Mouse (Mus musculus) intestine, embryonic 14.5 days (tissue): Measurements from ENCODE around the gene Srrm2. TPM values are rescaled to one million over a fixed set of nuclear protein-coding genes. Genes with fewer than 3 reads are reported as not detected.

ENCODE experiments used
- ATAC-seq: fragments of 200-750 bp; cut with Nextera tagmentation; replicated peaks from 2 replicates; pipeline ENCODE4 v1.8.0; 2017; ENCODE audit warnings: low read depth, moderate number of reproducible peaks, moderate TSS enrichment, moderate library complexity; ENCODE audit not compliant: low FRiP score, low TSS enrichment
- DNase-seq: peaks from one replicate; pipeline ENCODE4 v3.0.0-alpha.2; 2018; ENCODE audit warnings: low spot score
- H3K27ac ChIP-seq: fragments of 300-500 bp; sonication (generic); 2 replicates; pipeline ENCODE4 v1.5.1; 2014; ENCODE audit warnings: low read depth, mild to moderate bottlenecking, control low read depth
- H3K27me3 ChIP-seq: fragments of 300-500 bp; sonication (generic); replicated peaks from 2 replicates; pipeline ENCODE4 v1.6.1; 2014; ENCODE audit warnings: low read length, control low read depth; ENCODE audit not compliant: control insufficient read depth, insufficient read depth
- H3K36me3 ChIP-seq: fragments of 300-500 bp; sonication (generic); 2 replicates; pipeline ENCODE4 v1.6.1; 2014; ENCODE audit warnings: low read length, control low read depth; ENCODE audit not compliant: control insufficient read depth, insufficient read depth
- H3K4me1 ChIP-seq: fragments of 300-500 bp; sonication (generic); replicated peaks from 2 replicates; pipeline ENCODE4 v1.6.1; 2014; ENCODE audit warnings: low read length, control low read depth, mixed read lengths; ENCODE audit not compliant: control insufficient read depth, insufficient read depth
- H3K4me2 ChIP-seq: fragments of 300-500 bp; sonication (generic); 2 replicates; pipeline ENCODE4 v1.6.1; 2014; ENCODE audit warnings: low read length
- H3K4me3 ChIP-seq: fragments of 300-500 bp; sonication (generic); 2 replicates; pipeline ENCODE4 v1.5.1; 2014; ENCODE audit warnings: low read depth, low read length, control low read depth, mixed read lengths
- H3K9ac ChIP-seq: fragments of 300-500 bp; sonication (generic); 2 replicates; pipeline ENCODE4 v1.6.1; 2014; ENCODE audit warnings: mild to moderate bottlenecking, low read length
- H3K9me3 ChIP-seq: fragments of 300-500 bp; sonication (generic); 2 replicates; pipeline ENCODE4 v1.6.1; 2016; ENCODE audit warnings: low read length, control low read depth; ENCODE audit not compliant: control insufficient read depth
- WGBS: fragments of 180-500 bp; shearing (Covaris S2); extraction: QIAGEN DNeasy Blood & Tissue Kit; methylation state at CpG from one replicate; pipeline ENCODE4 v1.1.7; 2014; 5-methylcytosine and 5-hydroxymethylcytosine counted together
- polyA plus RNA-seq: library from polyadenylated mRNA; unstranded; fragments of >200 nt; fragmentation: Nextera tagmentation; extraction: Ambion mirVana; gene quantifications from 2 replicates; pipeline ENCODE4 v1.2.1, GENCODE M21; 2014

The Srrm2 gene
- polyA plus RNA-seq, 1 experiment from 2014 or later, result 452 TPM

DNA sequence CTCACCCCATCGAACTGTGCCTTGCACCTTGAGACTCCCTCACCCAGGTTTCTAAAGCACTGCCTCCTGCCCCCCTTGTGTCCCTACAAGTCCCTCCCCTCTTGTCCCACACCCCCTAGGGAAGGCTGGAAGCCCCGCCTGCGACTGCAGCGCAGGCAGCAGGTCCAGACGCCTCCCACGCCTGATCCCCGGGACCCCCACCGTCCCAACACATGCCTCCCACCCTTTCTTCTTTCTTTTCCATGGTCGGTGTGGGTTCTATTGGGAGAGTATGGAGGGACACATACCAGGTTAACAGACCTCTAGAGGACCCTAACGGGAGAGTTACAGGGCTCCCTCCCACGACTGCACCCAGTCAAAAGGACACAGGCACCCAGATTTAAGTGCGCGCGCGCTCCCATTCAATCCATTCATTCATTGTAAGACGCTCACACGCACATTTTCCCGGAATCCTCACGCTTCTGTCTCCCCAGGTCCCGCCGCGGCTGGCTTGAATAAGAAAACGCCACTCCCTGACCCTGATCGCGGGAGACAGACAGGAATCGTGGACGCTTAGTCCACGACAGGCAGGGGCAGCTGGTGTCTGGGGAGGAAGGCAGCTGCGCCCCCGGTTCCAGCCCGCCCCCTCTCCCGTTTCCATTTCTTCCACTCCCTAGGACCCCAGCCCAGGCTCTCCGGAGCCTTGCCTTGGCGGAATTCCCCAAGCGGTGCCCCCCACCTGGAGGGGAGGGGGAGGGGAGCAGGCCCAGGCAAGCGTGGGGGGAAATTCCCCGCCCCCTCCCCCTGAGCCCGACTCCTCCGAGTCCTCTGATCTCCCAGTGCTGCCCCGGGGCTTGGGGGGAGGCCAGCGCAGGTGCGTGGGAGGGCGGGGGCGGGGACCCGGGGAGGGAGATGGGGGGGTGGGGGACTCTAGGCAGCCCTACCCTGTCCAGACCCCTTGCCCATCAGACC, 44.8 kb upstream of the Srrm2 start, which contains the start of gene Kremen2:
Gene Kremen2 (minus strand): TSS at position 533 of the 951 bp plus-strand sequence.
- H3K36me3 ChIP-seq, result no peaks in the 10 kb centered on the region
- WGBS, result under 1% methylated on average over 43 of the region's 45 CpGs
- ATAC-seq, result no peak; the same call in 1 of the 2 replicates
- H3K9me3 ChIP-seq, result no peaks in the 10 kb centered on the region
- peak within 1 kb of the TSS; percentile 56 for H3K4me2 ChIP-seq
- H3K9ac ChIP-seq, result no peak within 1 kb of the TSS
- H3K27ac ChIP-seq, result no peak within 1 kb of the TSS
- peak; percentile 60 for DNase-seq
- peak within 1 kb of the TSS; percentile 32 for H3K4me3 ChIP-seq
- peaks cover 27% of the 10 kb centered on the region for H3K4me1 ChIP-seq
- peaks cover 75% of the 10 kb centered on the region for H3K27me3 ChIP-seq

DNA sequence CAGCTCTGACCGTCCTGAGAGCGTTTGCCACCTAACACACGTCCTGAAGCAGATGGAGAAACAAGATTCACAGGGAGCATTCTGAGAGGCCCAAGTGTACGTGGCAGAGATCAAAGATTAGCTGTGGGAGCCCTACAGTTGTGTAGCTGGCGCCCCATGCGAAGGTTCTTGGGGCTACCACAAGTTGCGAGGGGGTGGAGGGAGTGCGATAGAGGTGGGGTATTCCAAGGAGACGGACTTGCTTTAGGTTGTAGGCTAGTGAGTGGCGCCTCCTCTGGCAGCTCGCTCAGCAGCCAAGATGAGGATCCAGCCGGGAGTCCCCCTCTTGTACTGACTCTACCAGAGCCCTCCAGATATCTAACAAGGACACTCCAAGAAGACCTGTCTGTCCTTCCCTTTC, 44.0 kb upstream of the Srrm2 start:
- peak overlapping the region; percentile 56 for H3K4me2 ChIP-seq
- H3K27ac ChIP-seq, result no peak overlapping the region
- no peaks in the 10 kb centered on the region for H3K9me3 ChIP-seq
- H3K4me1 ChIP-seq, result peaks cover 27% of the 10 kb centered on the region
- no peaks in the 10 kb centered on the region for H3K36me3 ChIP-seq
- ATAC-seq, result no peak
- H3K27me3 ChIP-seq, result peaks cover 68% of the 10 kb centered on the region
- no peak overlapping the region for H3K4me3 ChIP-seq
- WGBS, result 8% methylated on average over 12 of the region's 12 CpGs
- H3K9ac ChIP-seq, result no peak overlapping the region
- peak; percentile 62 for DNase-seq

- Histone ChIP-seq H3K4me1 (peaks cover 27% of the 10 kb centered on the region), H3K36me3 (peaks cover under 1% of the 10 kb centered on the region; the same call in 1 of the 2 replicates), H3K27me3 (peaks cover 63% of the 10 kb centered on the region), H3K4me2 (no peak overlapping the region), H3K27ac (no peak overlapping the region), H3K9me3 (no peaks in the 10 kb centered on the region), H3K4me3 (no peak overlapping the region), H3K9ac (no peak overlapping the region)
- ATAC-seq (no peak), DNase-seq (no peak)
- 72% methylated on average over 3 of the region's 3 CpGs for WGBS
Measured at GRCm38 (mm10) chr17:23746767-23747166, 43.6 kb upstream of the Srrm2 start.

- Histone ChIP-seq H3K4me2 (no peak overlapping the region), H3K9me3 (no peaks in the 10 kb centered on the region), H3K4me3 (no peak overlapping the region), H3K27ac (no peak overlapping the region), H3K36me3 (peaks cover 7% of the 10 kb centered on the region), H3K9ac (no peak overlapping the region), H3K27me3 (peaks cover 56% of the 10 kb centered on the region), H3K4me1 (peaks cover 23% of the 10 kb centered on the region)
- ATAC-seq (no peak), DNase-seq (no peak)
- 83% methylated on average over 3 of the region's 3 CpGs for WGBS
Measured at GRCm38 (mm10) chr17:23747471-23747870, 42.9 kb upstream of the Srrm2 start.

DNA sequence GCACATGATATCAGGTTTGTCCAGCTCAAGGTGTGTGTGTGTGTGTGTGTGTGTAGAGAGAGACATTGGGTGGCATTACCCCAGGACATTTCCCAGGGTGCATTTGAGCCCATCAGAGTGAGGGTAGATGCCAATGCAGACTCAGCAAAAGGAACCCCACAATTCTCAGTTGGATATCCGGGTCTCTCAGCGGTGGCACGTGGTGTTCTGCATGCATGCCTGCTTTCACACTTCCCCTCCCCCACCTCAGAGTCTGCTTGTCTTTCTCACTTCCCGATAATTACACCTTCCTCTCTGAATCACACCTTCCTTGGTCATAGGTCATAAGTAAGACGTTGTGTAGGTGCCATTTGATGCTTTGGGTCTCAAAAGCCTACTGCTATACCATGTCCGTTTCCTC, 42.3 kb upstream of the Srrm2 start:
- ATAC-seq (no peak), DNase-seq (no peak)
- Histone ChIP-seq H3K27ac (no peak overlapping the region), H3K4me1 (peaks cover 23% of the 10 kb centered on the region), H3K4me3 (no peak overlapping the region), H3K36me3 (peaks cover 13% of the 10 kb centered on the region), H3K27me3 (peaks cover 51% of the 10 kb centered on the region), H3K9me3 (no peaks in the 10 kb centered on the region), H3K9ac (no peak overlapping the region), H3K4me2 (no peak overlapping the region)
- WGBS, result 26% methylated on average over 6 of the region's 6 CpGs

GRCm38 (mm10) chr17:23748631-23749391, 41.5 kb upstream of the Srrm2 start:
- H3K27me3 ChIP-seq, result peaks cover 43% of the 10 kb centered on the region
- no peak overlapping the region for H3K27ac ChIP-seq
- H3K9me3 ChIP-seq, result no peaks in the 10 kb centered on the region
- 29% methylated on average over 10 of the region's 10 CpGs for WGBS
- peaks cover 22% of the 10 kb centered on the region for H3K4me1 ChIP-seq
- peaks cover 21% of the 10 kb centered on the region for H3K36me3 ChIP-seq
- DNase-seq (peak; percentile 73), ATAC-seq (no peak)
- no peak overlapping the region for H3K4me3 ChIP-seq
- H3K9ac ChIP-seq, result no peak overlapping the region
- H3K4me2 ChIP-seq, result peak overlapping the region; percentile 5; the same call in 1 of the 2 replicates

DNA sequence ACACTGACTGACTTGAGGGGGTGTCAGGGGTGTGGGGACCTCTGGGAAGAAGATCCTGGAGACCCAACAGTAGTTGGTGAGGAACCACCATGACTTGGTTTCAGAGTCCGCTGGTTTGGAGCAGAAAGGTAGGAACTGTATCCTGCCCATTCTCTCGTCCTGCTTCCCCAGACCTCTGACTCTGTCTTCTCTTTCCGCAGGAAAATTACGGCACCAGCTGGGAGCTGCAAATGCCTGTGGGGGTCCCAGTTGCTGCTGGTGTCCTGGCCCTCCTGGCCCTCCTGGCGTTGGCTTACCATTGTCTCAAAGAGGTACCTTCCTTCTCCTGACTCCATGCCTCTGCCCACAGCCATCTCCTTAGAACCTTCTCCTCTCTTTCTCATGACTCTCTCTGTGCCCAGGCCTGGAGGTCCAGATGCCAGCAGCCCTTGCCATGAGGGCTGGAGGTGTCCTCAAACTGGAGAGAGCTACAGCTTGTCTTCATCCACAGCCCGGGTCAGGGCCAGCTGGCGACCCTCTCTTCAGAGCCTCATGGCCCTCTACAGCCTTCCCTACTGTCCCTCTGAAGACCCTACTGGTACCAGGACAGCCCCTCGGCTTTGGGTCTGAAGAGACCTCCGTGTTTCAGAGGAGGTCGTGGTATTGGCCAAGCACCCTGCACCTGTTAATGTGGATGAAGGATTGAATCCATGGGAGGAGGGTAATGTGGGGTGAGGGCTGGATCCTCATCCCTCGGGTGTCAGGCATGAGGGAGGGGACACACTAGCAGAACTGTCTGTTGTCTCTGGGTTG, 40.7 kb upstream of the Srrm2 start:
- no peak overlapping the region for H3K4me3 ChIP-seq
- no peak overlapping the region for H3K27ac ChIP-seq
- WGBS, result 77% methylated on average over 11 of the region's 11 CpGs
- H3K4me2 ChIP-seq, result peak overlapping the region; percentile 5; the same call in 1 of the 2 replicates
- no peaks in the 10 kb centered on the region for H3K9me3 ChIP-seq
- ATAC-seq (no peak), DNase-seq (no peak)
- no peak overlapping the region for H3K9ac ChIP-seq
- H3K36me3 ChIP-seq, result peaks cover 28% of the 10 kb centered on the region
- H3K27me3 ChIP-seq, result peaks cover 35% of the 10 kb centered on the region
- peaks cover 14% of the 10 kb centered on the region for H3K4me1 ChIP-seq

GRCm38 (mm10) chr17:23755689-23756088, 34.6 kb upstream of the Srrm2 start:
- no peak overlapping the region for H3K4me2 ChIP-seq
- no peak overlapping the region for H3K4me3 ChIP-seq
- H3K4me1 ChIP-seq, result no peaks in the 10 kb centered on the region
- ATAC-seq (no peak), DNase-seq (no peak)
- 91% methylated on average over 13 of the region's 13 CpGs for WGBS
- H3K27ac ChIP-seq, result no peak overlapping the region
- no peaks in the 10 kb centered on the region for H3K27me3 ChIP-seq
- no peaks in the 10 kb centered on the region for H3K9me3 ChIP-seq
- H3K36me3 ChIP-seq, result peaks cover 80% of the 10 kb centered on the region
- no peak overlapping the region for H3K9ac ChIP-seq
